Mouse (Mus musculus): ENCODE measurements around the gene Evi5. TPM values are rescaled to one million over a fixed set of nuclear protein-coding genes. Genes with fewer than 3 reads are reported as not detected.
A peak's percentile ranks its signal among the peaks of the same experiment; 100 is the strongest.

The Evi5 gene
- polyA plus RNA-seq, 1 experiment from 2014 or later, result 55.0 TPM

DNA sequence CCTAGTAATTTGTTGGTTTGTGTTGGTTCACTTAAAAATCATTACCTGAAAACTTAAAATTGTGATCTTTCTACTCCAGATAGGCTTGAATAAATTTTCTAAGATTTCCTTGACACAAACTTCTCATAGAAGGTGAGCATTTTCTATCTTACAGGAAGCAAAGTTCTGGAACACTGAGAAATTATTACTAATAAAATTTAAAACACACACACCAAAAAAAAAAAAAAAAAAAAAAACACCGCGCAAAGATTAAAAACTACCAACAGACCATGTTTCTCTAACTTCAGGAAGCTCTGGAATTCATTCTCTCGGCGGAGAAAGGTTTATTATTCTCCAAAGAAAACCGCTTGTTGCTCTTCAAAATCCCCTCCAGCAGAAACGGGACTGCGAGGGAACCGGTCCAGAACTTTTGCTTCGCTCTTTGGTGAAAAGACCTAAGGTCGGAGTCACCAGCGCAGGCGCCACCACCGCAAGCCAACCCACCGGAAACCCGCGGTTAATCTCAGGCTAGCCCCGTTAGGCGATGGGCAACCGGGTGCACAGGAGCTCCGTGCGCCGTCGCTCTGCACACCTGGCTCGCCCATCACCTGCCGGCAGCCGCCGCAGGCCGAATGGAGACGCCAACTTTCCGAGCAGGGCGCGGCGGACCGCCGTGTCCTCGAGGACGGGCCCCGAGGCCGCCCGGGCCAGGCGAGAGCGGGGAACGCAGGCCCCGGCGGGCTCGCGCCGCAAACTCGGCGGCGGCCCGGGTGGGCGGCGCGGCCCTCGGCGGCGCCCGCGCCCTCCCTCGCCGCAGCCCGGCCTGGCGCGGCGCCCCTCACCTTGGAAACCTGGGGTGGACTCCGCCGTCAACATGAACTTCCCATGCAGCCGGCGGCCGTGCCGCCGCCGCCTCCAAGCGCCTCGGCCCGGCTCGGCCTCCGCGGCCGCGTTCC lies 6.7 kb downstream of the Evi5 start:
- Histone ChIP-seq H3K4me1 (replicated peaks) (peaks cover 11% of the 10 kb centered on the region), H3K27me3 (no peaks in the 10 kb centered on the region), H3K36me3 (no peaks in the 10 kb centered on the region), H3K9ac (peak overlapping the region; percentile 88), H3K27ac (peak overlapping the region; percentile 96), H3K4me3 (peak overlapping the region; percentile 85), H3K4me2 (peak overlapping the region; percentile 66), H3K9me3 (no peaks in the 10 kb centered on the region)
- peak; percentile 81 for ATAC-seq (ENCODE audit: low FRiP score)
- 1% methylated on average over 66 of the region's 82 CpGs for WGBS

DNA sequence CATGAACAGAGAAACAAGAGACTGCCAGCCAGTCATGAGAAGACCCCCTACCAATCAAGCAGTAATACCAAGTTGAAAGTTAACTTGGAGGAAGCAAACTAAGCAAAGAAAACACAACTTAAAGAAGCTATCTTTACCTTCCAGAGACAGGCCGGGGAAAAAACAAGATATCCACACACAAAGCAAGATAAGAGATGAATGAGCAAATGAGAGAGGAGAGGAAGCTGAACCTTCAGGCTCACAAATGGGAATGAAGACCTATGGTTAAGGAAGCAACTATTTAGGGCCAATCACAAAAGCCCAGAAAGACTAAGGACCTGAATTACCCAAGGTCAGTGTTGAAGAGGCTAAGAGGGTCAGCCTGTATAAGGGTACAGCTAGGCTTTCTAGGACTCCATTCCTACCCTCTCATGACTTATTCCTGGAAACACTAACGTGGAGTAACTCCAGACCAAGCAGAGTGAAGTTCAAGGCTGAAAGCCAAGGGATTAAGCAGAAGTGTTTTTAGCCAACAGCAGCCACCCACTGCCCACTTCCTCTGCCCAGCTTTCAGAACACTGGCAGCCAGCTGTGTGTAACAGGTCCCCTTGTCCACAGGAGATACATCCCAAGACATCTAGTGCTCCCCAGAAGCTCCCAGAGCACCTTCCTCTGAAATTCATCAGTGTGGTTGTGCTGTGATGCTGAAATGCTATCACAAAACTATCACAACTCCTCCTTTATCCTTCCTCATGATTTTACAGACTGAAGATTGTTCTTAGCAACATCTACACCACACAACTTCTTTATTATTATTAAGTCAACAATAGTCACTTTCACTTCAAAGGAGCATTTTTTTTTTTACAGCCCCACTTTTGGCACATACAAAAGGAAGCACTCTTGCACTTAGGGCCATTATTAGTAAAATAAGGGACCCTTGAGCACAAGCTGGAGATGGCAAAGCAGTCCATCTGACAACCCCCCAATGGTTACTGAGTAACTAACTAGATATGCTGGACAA lies 8.5 kb downstream of the Evi5 start:
- Histone ChIP-seq H3K4me3 (no peak overlapping the region), H3K4me1 (replicated peaks) (peaks cover 11% of the 10 kb centered on the region), H3K27ac (no peak overlapping the region), H3K27me3 (no peaks in the 10 kb centered on the region), H3K36me3 (no peaks in the 10 kb centered on the region), H3K9ac (no peak overlapping the region), H3K9me3 (no peaks in the 10 kb centered on the region), H3K4me2 (no peak overlapping the region)
- WGBS, result 72% methylated on average over 2 of the region's 2 CpGs
- ATAC-seq (ENCODE audit: low FRiP score), result no peak

GRCm38 (mm10) chr5:107863971-107864370 lies 10.9 kb downstream of the Evi5 start:
- Histone ChIP-seq H3K9ac (no peak overlapping the region), H3K27me3 (no peaks in the 10 kb centered on the region), H3K4me1 (replicated peaks) (peaks cover 11% of the 10 kb centered on the region), H3K9me3 (no peaks in the 10 kb centered on the region), H3K4me2 (no peak overlapping the region), H3K27ac (no peak overlapping the region), H3K4me3 (no peak overlapping the region), H3K36me3 (no peaks in the 10 kb centered on the region)
- WGBS, result 94% methylated on average over 3 of the region's 3 CpGs
- no peak for ATAC-seq (ENCODE audit: low FRiP score)

DNA sequence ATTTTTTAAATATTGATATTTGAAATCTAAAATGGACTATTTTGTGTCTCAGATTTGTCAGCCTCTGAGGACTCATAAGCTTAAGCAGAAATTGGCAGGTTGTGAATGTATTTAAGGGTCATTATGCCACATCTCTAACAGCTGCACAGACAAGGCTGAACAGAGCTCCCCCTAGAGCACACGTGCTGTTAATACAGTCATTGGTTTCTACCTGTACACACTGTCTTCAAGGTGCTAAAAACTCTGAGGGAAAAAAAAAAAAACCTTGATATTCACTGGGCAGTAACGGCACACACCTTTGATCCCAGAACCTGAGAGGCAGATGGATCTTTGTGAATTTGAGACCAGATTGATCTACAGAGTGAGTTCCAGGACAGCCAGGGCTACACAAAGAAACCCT lies 15.9 kb downstream of the Evi5 start:
- 45% methylated on average over 2 of the region's 2 CpGs for WGBS
- no peaks in the 10 kb centered on the region for H3K36me3 ChIP-seq
- H3K4me1 ChIP-seq (replicated peaks), result 0 out of 2 replicates have a peak, but pooled peaks cover 2% of the 10 kb centered on the region
- no peaks in the 10 kb centered on the region for H3K9me3 ChIP-seq
- H3K9ac ChIP-seq, result no peak overlapping the region
- no peaks in the 10 kb centered on the region for H3K27me3 ChIP-seq
- H3K27ac ChIP-seq, result no peak overlapping the region
- H3K4me2 ChIP-seq, result no peak overlapping the region
- no peak for ATAC-seq (ENCODE audit: low FRiP score)
- no peak overlapping the region for H3K4me3 ChIP-seq

- Histone ChIP-seq H3K9ac (no peak overlapping the region), H3K4me2 (no peak overlapping the region), H3K4me1 (replicated peaks) (0 out of 2 replicates have a peak, but pooled peaks cover 6% of the 10 kb centered on the region), H3K27ac (no peak overlapping the region), H3K4me3 (no peak overlapping the region), H3K27me3 (no peaks in the 10 kb centered on the region), H3K36me3 (no peaks in the 10 kb centered on the region), H3K9me3 (no peaks in the 10 kb centered on the region)
- WGBS, result 89% methylated on average over 2 of the region's 2 CpGs
- no peak for ATAC-seq (ENCODE audit: low FRiP score)
These were observed 19.4 kb downstream of the Evi5 start for GRCm38 (mm10) chr5:107855546-107855945.

DNA sequence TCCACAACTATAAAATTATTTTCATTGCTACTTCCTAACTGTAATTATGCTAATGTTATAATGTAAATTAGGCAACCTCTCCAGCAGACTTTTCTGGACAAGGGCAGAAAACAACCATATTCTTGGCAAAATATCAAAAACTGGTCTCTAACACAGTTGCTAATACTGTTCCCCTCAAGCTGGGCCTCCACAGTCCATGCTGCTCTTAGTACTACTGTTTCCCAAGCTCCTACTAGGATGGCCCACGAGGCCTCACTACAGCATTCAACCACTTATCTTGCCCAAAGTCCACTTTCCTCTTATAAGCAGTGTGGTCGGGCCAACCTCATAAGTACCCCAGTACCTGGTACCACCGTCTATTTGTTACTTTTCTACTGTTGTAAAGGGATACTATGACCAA lies 20.4 kb downstream of the Evi5 start:
- Histone ChIP-seq H3K4me1 (replicated peaks) (0 out of 2 replicates have a peak, but pooled peaks cover 6% of the 10 kb centered on the region), H3K4me2 (no peak overlapping the region), H3K36me3 (no peaks in the 10 kb centered on the region; the same call in 1 of the 2 replicates), H3K27me3 (no peaks in the 10 kb centered on the region), H3K9ac (no peak overlapping the region), H3K27ac (no peak overlapping the region), H3K9me3 (peaks cover 5% of the 10 kb centered on the region; the same call in 1 of the 2 replicates), H3K4me3 (no peak overlapping the region)
- ATAC-seq (ENCODE audit: low FRiP score), result no peak
- 85% methylated on average over 3 of the region's 3 CpGs for WGBS

GRCm38 (mm10) chr5:107853807-107854206 lies 21.1 kb downstream of the Evi5 start:
- H3K4me1 ChIP-seq (replicated peaks), result 0 out of 2 replicates have a peak, but pooled peaks cover 6% of the 10 kb centered on the region
- no peak overlapping the region for H3K4me2 ChIP-seq
- H3K9me3 ChIP-seq, result peaks cover 5% of the 10 kb centered on the region; the same call in 1 of the 2 replicates
- H3K4me3 ChIP-seq, result no peak overlapping the region
- H3K36me3 ChIP-seq, result no peaks in the 10 kb centered on the region; the same call in 1 of the 2 replicates
- H3K27ac ChIP-seq, result no peak overlapping the region
- H3K9ac ChIP-seq, result no peak overlapping the region; the same call in 1 of the 2 replicates
- no peaks in the 10 kb centered on the region for H3K27me3 ChIP-seq
- 43% methylated on average over 6 of the region's 6 CpGs for WGBS
- ATAC-seq (ENCODE audit: low FRiP score), result no peak

DNA sequence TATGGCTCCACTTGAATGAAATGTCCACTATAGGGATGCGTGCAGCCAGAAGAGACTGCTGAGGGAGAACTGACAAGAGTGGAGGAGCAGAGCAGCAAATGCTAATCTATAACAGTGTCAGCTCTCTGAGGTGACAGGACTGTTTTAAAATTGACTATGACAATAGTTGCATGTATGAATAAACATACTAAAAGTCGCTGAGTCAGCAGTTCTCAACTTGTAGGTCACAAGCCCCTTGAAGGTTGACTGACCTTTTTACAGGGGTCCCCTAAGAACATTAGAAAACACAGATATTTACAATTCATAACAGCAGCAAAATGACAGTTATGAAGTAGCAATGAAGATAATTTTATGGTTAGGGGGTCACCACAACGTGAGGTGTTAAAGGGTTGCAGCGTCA lies 25.9 kb downstream of the Evi5 start:
- Histone ChIP-seq H3K9me3 (peaks cover 5% of the 10 kb centered on the region; the same call in 1 of the 2 replicates), H3K4me1 (replicated peaks) (0 out of 2 replicates have a peak, but pooled peaks cover 4% of the 10 kb centered on the region), H3K36me3 (no peaks in the 10 kb centered on the region; the same call in 1 of the 2 replicates), H3K4me3 (no peak overlapping the region), H3K27me3 (no peaks in the 10 kb centered on the region), H3K27ac (no peak overlapping the region), H3K4me2 (no peak overlapping the region), H3K9ac (no peak overlapping the region)
- 93% methylated on average over 4 of the region's 4 CpGs for WGBS
- ATAC-seq (ENCODE audit: low FRiP score), result no peak

DNA sequence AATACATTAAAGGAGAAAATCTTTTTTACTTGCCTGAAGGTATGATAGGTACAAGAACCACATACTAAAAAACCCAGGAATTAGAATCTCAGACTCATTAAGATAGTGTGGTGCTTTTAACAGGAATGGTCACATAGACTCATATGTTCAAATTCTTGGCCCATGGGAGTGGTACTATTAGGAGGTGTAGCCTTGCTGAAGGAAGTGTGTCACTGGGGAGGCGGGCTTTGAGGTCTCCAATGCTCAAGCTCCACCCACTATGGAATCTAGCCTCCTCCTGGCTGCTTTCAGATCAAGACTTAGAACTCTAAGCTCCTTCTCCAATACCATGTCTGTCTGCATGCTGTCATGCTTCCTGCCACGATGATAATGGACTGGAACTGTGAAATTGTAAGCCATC lies 27.1 kb downstream of the Evi5 start:
- no peak for ATAC-seq (ENCODE audit: low FRiP score)
- Histone ChIP-seq H3K4me1 (replicated peaks) (no peaks in the 10 kb centered on the region), H3K9ac (no peak overlapping the region), H3K4me2 (no peak overlapping the region), H3K27ac (no peak overlapping the region), H3K9me3 (peaks cover 5% of the 10 kb centered on the region; the same call in 1 of the 2 replicates), H3K36me3 (no peaks in the 10 kb centered on the region; the same call in 1 of the 2 replicates), H3K4me3 (no peak overlapping the region), H3K27me3 (no peaks in the 10 kb centered on the region)
- WGBS, result 79% methylated on average over 2 of the region's 2 CpGs

GRCm38 (mm10) chr5:107847349-107847748 lies 27.6 kb downstream of the Evi5 start:
- no peaks in the 10 kb centered on the region; the same call in 1 of the 2 replicates for H3K36me3 ChIP-seq
- no peak overlapping the region for H3K9ac ChIP-seq
- no peaks in the 10 kb centered on the region for H3K4me1 ChIP-seq (replicated peaks)
- WGBS, result 84% methylated on average over 5 of the region's 5 CpGs
- H3K9me3 ChIP-seq, result peaks cover 5% of the 10 kb centered on the region; the same call in 1 of the 2 replicates
- H3K27me3 ChIP-seq, result no peaks in the 10 kb centered on the region
- no peak overlapping the region for H3K4me2 ChIP-seq
- no peak overlapping the region for H3K27ac ChIP-seq
- ATAC-seq (ENCODE audit: low FRiP score), result no peak
- H3K4me3 ChIP-seq, result no peak overlapping the region

- H3K9ac ChIP-seq, result no peak overlapping the region
- H3K4me1 ChIP-seq (replicated peaks), result no peaks in the 10 kb centered on the region
- no peaks in the 10 kb centered on the region for H3K27me3 ChIP-seq
- ATAC-seq (ENCODE audit: low FRiP score), result no peak
- H3K4me2 ChIP-seq, result no peak overlapping the region
- no peaks in the 10 kb centered on the region for H3K9me3 ChIP-seq
- peaks cover 12% of the 10 kb centered on the region; the same call in 1 of the 2 replicates for H3K36me3 ChIP-seq
- H3K4me3 ChIP-seq, result no peak overlapping the region
- H3K27ac ChIP-seq, result no peak overlapping the region
- 98% methylated on average over 5 of the region's 5 CpGs for WGBS
These were observed 34.2 kb downstream of the Evi5 start for GRCm38 (mm10) chr5:107840549-107841238.

Measured in hindbrain, embryonic 13.5 days (tissue).